Mouse (Mus musculus) small intestine, adult 2 months (tissue): ENCODE results near the gene Fank1. TPM values are rescaled to one million over a fixed set of nuclear protein-coding genes. Genes with fewer than 3 reads are reported as not detected.

Experiments used
- H3K27ac ChIP-seq: fragments of 200-500 bp; 2 replicates; pipeline ENCODE4 v1.5.1; 2012; ENCODE audit warnings: low read depth, low read length, control low read depth, inconsistent platforms; ENCODE audit not compliant: insufficient read depth
- H3K27me3 ChIP-seq: fragments of 200-500 bp; 2 replicates; pipeline ENCODE4 v1.6.1; 2012; ENCODE audit warnings: mild to moderate bottlenecking, moderate library complexity, low read length, inconsistent platforms; ENCODE audit not compliant: control insufficient read depth, insufficient read depth
- H3K36me3 ChIP-seq: fragments of 200-500 bp; 2 replicates; pipeline ENCODE4 v1.6.1; 2012; ENCODE audit warnings: mild to moderate bottlenecking, low read length, control low read depth, inconsistent platforms; ENCODE audit not compliant: control insufficient read depth, insufficient read depth
- H3K4me1 ChIP-seq: fragments of 200-500 bp; 2 replicates; pipeline ENCODE4 v1.6.1; 2012; ENCODE audit warnings: low read length, inconsistent platforms, mixed read lengths; ENCODE audit not compliant: control insufficient read depth, insufficient read depth, insufficient read length
- H3K4me3 ChIP-seq: fragments of 200-500 bp; 2 replicates; pipeline ENCODE4 v1.5.1; 2012; ENCODE audit warnings: low read depth, mild to moderate bottlenecking, control low read depth, inconsistent platforms, low read length, moderate library complexity
- CTCF ChIP-seq: fragments of 200-500 bp; IDR thresholded peaks from 2 replicates; pipeline ENCODE4 v1.5.1; 2012; ENCODE audit warnings: low read depth, mild to moderate bottlenecking, control low read depth, inconsistent platforms, low read length, moderate library complexity, mixed read lengths; ENCODE audit not compliant: insufficient replicate concordance, insufficient read length; ENCODE audit errors: extremely low read depth
- POLR2A ChIP-seq: fragments of 200-500 bp; IDR thresholded peaks from 2 replicates; pipeline ENCODE4 v1.6.1; 2012; ENCODE audit warnings: low read depth, mild to moderate bottlenecking, control low read depth, inconsistent platforms, low read length, moderate library complexity
- WGBS: fragments of 180-500 bp; shearing (Covaris S2); methylation state at CpG from one replicate; pipeline ENCODE4 v1.1.7; 2018; 5-methylcytosine and 5-hydroxymethylcytosine counted together
- polyA plus RNA-seq: library from polyadenylated mRNA; depleted of rRNA; stranded (reverse); fragments of >200 nt; gene quantifications from 2 replicates; pipeline ENCODE4 v1.2.3, GENCODE M21; 2012

Gene Fank1
- polyA plus RNA-seq, 1 experiment = 0.18 TPM

DNA sequence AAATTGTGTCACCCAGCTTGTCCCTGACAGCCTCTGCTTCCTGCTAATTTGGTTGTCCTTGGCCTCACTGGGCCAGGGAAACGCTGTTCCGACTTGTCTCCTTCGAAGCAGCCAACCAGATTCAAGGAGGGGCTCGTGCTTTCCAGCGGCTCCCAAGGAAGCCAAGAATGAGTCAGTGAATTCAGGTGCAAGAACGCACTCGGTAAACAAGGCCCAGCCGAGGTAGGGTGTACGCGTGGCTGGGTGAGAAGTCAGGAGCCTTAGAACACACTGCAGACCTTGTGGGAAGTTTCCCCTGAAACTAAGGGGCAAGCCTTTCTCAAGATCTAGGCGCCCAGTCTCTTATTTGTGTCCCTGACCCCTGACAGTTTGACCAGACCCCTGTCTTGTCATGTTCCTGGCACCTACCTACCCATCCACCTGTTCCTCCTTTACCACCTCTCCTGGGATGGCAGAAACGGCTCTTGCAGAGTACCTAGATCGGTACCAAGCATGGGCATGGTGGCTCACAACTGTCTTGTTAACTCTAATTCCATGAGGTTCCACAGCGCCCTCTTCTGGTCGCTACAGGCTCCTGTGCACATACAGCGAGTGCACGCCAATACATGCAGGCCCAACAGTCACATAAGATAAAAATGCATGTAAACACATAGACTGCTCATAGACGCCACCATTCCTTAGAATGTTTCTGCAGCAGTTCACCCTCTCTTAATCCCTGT, 6.2 kb downstream of the Fank1 start, which contains the start of gene Dhx32:
Dhx32 (minus strand) TSS at position 10 of the 719 bp plus-strand sequence.
- Histone ChIP-seq H3K36me3 (no peaks in the 10 kb centered on the region), H3K27me3 (no peaks in the 10 kb centered on the region), H3K4me3 (peak within 1 kb of the TSS; percentile 46), H3K27ac (peak within 1 kb of the TSS; percentile 73), H3K4me1 (peaks cover 5% of the 10 kb centered on the region; the same call in 1 of the 2 replicates)
- TF ChIP-seq CTCF (peak; percentile 78; the same call in 1 of the 2 replicates), POLR2A (no peak)
- 18% methylated on average over 18 of the region's 18 CpGs for WGBS

DNA sequence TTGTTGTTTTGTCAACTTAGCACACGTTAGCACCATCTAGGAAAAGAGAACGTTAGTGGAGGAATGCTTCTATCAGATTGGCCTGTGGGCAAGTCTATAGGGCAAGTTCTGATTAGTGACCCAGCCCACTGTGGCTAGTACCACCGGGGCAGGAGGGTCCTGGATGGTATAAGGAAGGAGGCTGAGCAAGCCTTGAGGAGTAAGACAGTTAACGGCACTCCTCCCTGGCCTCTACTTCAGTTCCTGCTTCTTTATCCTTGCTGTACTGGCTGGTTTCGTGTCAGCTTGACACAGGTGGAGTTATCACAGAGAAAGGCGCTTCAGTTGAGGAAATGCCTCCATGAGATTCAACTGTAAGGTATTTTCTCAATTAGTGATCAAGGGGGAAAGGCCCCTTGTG, 10.9 kb downstream of the Fank1 start:
- H3K27ac ChIP-seq = no peak overlapping the region
- peaks cover 2% of the 10 kb centered on the region; the same call in 1 of the 2 replicates for H3K4me1 ChIP-seq
- TF ChIP-seq POLR2A (no peak), CTCF (no peak)
- no peak overlapping the region for H3K4me3 ChIP-seq
- H3K36me3 ChIP-seq = no peaks in the 10 kb centered on the region
- WGBS = 69% methylated on average over 6 of the region's 6 CpGs
- no peaks in the 10 kb centered on the region for H3K27me3 ChIP-seq

DNA sequence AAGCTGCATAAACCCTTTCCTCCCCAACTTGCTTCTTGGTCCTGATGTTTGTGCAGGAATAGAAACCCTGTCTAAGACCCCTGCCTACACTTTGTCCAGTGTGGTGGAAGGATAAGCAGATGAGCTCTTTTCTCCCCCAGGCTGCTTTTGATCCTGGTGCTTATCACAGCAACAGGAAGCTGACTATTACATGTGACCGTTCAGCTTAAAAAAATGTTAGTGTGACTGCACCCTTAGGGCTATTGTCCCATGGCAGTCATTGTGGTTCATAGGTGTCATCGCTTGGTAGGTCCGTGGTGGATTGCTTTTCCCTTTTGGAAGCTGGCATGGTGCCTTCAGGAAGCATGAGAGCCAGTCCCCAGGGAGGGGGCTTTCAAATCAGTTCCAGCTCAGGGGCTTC, 11.5 kb downstream of the Fank1 start:
- 55% methylated on average over 3 of the region's 3 CpGs for WGBS
- no peaks in the 10 kb centered on the region for H3K36me3 ChIP-seq
- no peaks in the 10 kb centered on the region for H3K27me3 ChIP-seq
- no peak overlapping the region for H3K27ac ChIP-seq
- no peak for TF ChIP-seq CTCF
- TF ChIP-seq POLR2A = no peak
- H3K4me3 ChIP-seq = no peak overlapping the region
- H3K4me1 ChIP-seq = no peaks in the 10 kb centered on the region; the same call in 1 of the 2 replicates

DNA sequence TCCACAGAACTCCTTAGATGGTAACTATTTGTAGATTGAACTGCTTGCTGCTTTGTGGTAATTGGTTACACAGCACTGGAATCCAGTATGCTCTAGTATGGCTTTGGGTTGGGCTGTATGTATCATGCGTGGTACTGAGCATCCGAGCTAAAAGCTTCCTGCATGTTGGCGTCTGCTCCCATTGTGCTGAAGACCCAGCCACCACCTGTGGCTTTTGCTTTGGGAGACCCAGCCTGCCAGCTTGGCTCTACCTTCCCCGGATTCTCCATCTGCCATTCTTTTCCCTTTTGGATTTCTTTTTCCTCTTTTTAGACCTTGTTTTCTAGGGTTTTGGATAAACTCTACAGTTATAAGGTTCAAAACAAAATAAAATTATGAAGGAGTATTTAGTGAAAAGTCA, 13.5 kb downstream of the Fank1 start:
- Histone ChIP-seq H3K27me3 (no peaks in the 10 kb centered on the region), H3K4me1 (peaks cover 11% of the 10 kb centered on the region), H3K4me3 (no peak overlapping the region), H3K36me3 (no peaks in the 10 kb centered on the region), H3K27ac (no peak overlapping the region)
- TF ChIP-seq POLR2A (no peak), CTCF (no peak)
- WGBS = 94% methylated on average over 4 of the region's 4 CpGs

GRCm38 (mm10) chr7:133790608-133791229, 14.1 kb downstream of the Fank1 start:
- WGBS = 90% methylated on average over 4 of the region's 4 CpGs

GRCm38 (mm10) chr7:133792771-133793170, 16.1 kb downstream of the Fank1 start:
- 27% methylated on average over 1 of the region's 1 CpGs for WGBS

More at GRCm38 (mm10) chr7:133790608-133791229, 14.1 kb downstream of the Fank1 start:
- Histone ChIP-seq H3K36me3 (no peaks in the 10 kb centered on the region), H3K4me3 (no peak overlapping the region), H3K4me1 (peaks cover 11% of the 10 kb centered on the region), H3K27me3 (no peaks in the 10 kb centered on the region), H3K27ac (no peak overlapping the region)
- no peak for TF ChIP-seq POLR2A
- TF ChIP-seq CTCF = no peak

More at GRCm38 (mm10) chr7:133792771-133793170, 16.1 kb downstream of the Fank1 start:
- Histone ChIP-seq H3K27ac (no peak overlapping the region), H3K36me3 (no peaks in the 10 kb centered on the region), H3K4me1 (peaks cover 11% of the 10 kb centered on the region), H3K27me3 (no peaks in the 10 kb centered on the region), H3K4me3 (no peak overlapping the region)
- TF ChIP-seq CTCF (no peak), POLR2A (no peak)
